Mouse (Mus musculus): Measurements from ENCODE around the gene S100a16.

The S100a16 gene

DNA sequence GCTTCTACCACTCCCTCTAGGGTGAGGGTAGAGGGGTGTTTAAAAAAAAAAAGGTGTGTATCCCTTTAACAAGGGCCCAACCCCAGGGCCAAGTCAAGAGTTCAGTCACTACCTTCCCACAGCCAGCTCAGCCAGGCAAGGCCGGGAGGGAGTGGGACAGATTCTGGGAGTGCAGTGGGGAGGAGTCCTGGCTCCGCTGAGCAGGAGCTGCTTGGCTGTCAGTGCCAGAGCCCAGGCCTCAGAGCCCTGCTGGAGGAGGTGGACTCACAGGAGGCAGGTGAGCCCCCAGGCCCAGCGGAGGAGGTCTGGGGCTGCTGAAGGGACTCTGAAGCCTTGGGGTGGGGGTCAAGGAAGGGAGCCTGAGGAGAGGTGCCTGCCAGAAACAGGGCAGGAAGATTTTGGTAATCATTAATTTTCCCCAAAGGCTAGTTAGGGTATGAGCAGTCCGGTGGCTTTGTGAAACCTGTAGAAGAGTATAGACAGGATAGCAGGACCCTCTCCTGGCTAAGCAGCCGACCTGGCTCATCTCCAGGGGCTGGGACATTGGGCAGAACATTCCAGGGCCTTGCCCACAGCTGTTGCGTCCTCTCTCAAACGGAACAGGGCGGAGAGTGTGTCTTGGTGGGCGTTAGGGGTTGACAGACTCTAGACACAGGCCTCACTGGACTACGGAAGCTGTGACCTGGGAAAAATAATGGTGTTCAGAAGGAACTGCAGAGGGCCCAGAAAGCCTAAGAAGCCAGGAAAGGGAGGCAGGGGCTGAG lies at the start of gene S100a16:
Gene S100a16, plus strand, starts transcription at position 114 of the 764 bp plus-strand sequence.
- DNase-seq (ENCODE audit: low read depth in 1 of 2, low spot score in 2 of 2): no peak

DNA sequence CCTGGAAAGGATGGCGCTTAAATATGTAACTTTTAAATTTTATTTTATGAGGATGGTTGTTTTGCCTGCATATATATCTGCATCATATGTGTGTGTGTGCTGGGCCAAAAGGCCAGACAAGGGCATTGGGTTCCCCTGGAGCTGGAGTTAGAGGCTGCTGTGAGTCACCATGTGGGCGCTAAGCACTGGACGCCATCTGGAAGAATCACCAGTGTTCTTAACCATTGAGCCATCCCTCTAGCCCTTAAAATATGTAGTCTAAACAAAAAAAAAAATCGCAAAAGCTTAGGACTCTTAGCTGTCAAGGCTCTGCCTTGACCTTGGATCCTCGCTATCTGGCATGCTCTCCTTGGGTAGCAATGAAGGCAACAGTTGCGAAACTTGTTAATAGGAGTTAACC lies 48.5 kb upstream of the S100a16 start:
- DNase-seq (ENCODE audit: low read depth in 1 of 2, low spot score in 2 of 2): no peak

DNA sequence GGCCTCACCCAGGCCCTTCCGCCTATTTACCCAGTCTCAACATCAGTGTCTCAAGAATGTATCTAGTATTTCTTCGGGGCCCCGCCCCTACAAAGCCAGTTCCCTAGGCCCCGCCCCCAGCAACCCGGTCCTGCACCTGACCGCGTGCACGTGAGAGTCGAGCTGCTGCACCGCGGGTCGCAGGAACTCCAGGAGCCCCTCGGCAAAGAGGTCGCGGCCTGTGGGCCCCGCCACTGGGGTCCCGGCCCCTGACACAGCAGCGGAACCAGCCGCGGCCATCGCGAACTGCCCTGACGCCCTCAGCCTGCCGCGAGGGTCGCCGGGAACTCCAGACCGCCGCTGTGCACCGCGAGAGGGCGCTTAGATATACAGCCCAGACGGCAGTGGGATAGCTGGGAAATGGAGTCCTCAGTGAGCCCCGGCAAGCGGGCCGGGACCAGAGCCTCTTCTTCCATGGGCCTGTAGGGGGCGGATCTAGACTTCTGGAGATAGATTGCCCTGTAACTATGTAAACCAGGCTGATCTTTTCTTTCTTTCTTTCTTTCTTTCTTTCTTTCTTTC lies 46.3 kb upstream of the S100a16 start, which contains the start of gene Snapin:
Gene Snapin, minus strand, starts transcription at position 338 of the 561 bp plus-strand sequence.
- peak; percentile 91 to 95 for DNase-seq (ENCODE audit: low read depth in 1 of 2, low spot score in 2 of 2)

DNA sequence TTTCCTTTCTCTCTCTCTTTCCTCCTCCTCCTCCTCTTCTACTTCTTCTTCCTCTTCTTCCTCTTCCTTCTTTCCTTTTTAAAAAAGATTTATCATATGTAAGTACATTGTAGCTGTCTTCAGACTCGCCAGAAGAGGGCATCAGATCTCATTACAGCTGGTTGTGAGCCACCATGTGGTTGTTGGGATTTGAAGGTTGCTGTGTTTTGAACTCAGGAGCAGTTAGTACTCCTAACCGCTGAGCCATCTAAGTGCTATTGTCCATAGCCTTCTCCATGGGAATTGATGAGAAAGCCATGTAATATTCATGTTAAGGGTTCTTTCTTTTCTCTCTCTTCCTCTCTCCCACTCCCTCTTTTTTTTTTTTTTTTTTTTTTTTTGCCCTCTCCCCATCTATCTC lies 45.7 kb upstream of the S100a16 start:
- DNase-seq (ENCODE audit: low read depth in 1 of 2, low spot score in 2 of 2): peak in 1 of 2 experiments; percentile 24

DNA sequence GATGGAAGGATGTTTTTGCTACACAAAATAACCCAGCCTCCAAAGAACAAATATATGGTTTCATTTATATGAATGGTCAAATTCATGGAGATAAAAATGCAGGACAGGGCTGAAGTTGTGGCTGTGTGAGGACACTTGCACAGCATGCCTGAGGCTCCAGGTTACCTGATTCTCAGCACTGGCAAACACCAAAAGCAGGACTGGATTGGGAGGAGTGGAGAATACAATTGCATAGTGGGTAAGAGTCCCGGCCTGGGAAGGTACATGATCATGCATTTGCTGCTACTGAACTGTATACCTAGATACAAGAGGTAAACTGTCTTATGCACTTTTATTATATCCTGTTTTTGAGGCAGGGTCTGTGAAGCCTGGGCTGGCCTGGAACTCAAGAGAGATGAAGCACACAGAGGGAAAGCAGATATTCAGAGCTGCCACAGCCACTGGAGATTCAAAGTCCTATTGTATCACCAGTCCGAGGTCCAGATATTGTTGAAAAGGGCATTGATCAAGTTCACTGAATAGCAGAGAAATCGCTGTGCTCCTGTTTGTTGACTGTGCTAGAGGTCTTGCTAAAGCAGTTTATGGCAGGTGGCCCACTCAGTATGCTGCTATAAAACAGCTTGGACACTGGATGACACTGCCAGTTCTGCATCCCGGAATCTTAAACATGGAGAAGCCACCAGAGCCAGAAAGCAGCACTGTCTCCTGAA lies 43.1 kb upstream of the S100a16 start:
- no peak for DNase-seq (ENCODE audit: low read depth in 1 of 2, low spot score in 2 of 2)

DNA sequence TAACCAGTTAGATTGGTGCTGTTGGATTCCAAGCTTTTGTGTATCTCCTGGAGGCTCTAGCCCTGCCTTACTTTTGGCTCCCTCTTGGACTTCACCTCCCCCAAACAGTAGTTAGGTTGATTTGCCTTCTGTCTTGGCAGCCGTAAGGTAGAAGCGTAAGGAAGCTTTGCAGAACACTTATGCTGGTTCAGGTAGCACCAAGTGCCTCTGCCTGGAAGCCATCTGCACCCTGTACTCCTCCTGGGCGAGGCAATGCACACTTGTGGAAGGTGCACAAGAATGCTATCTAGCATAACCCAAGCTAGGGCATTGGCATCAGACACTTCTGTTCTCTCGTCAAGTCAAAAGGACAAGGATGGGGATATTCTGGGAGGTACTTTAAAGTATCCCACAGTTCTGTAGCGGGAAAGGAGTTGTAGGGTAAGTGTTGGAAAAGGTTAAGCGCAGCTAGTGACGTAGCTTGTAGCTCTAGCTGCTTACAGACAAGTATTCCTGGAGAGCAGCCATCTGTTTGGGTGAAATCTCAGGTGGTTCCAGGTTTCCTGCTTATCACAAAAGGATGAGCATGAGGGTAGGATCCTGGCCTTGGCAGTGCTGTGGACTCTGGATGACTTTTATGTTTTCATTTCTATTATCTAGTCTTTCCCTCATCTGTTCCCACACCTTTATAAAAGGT lies 41.1 kb upstream of the S100a16 start:
- DNase-seq (ENCODE audit: low read depth in 1 of 2, low spot score in 2 of 2): no peak

DNA sequence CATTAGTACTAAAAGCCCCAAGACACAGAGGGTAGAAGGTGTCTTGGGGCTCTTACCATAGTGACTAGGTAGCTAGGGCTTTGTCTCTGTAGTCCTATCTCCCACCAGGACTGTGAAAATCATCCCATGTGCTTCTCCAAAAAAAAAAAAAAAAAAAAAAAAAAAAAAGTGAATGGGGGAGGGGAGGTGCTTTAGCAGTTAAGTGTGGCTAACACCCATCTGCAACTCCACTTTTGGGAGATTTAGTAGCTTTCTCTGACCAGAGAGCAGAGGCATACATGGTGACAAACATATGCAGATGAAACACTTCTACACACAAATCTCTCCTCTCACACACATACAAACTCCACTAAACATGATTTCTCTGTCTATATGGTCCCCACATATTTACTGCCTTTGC lies 39.5 kb upstream of the S100a16 start:
- no peak for DNase-seq (ENCODE audit: low read depth in 1 of 2, low spot score in 2 of 2)

DNA sequence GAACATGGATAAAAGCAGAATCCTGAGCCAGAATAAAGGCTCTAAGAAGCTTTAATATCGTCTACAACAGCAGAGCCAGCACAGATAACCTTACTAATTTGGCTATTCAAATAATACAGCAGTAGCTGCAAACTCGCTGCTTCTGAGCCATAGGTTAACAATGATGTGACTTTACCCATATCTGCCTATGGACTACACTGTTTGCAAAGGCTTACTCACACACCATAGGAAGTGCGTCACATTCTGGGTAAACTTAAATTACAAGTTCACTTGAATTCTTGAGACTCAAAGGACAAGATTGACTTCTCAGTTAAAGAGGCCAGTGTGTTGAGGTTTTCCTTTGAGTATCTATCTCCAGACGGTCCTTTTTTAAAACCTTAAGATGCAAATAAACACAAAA lies 33.6 kb upstream of the S100a16 start:
- DNase-seq (ENCODE audit: low read depth in 1 of 2, low spot score in 2 of 2): no peak

DNA sequence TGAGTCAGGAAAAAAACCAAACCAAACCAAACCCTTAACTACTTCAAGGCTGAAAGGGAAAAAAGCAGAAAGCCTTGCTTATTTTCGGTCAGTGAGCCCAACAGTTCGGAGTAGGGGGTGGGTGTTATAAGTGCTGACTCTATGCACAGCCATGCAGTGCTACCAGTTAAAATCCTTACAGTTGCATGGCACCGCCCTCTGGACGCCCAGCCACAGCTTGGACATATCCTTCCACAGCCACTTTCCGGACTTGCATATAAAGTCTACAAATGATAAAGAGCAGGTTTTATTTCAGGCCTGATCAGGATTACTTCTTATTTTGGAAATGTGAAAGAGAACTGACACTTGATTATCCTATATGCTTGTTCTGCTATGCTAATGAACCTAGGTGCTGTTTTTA lies 31.8 kb upstream of the S100a16 start:
- DNase-seq (ENCODE audit: low read depth in 1 of 2, low spot score in 2 of 2): no peak

DNA sequence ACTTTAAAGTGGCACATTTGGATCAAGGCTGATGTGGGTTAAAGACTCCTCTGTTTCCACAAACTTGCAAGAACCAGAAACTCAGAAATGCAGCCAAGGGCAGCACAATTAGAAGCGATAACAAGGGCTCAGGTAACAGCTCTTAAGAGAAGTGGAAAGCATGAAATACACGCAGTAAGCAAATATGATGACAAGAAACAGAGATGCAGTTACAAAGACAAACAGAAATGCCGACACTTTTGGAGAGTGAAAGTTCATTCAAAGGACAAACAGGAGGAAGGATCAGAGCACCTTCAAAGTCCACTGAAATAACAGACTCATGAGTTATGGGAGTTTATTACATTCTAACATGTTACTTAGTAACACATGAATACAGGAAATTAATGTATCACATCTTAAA lies 30.7 kb upstream of the S100a16 start:
- DNase-seq (ENCODE audit: low read depth in 1 of 2, low spot score in 2 of 2): no peak

DNA sequence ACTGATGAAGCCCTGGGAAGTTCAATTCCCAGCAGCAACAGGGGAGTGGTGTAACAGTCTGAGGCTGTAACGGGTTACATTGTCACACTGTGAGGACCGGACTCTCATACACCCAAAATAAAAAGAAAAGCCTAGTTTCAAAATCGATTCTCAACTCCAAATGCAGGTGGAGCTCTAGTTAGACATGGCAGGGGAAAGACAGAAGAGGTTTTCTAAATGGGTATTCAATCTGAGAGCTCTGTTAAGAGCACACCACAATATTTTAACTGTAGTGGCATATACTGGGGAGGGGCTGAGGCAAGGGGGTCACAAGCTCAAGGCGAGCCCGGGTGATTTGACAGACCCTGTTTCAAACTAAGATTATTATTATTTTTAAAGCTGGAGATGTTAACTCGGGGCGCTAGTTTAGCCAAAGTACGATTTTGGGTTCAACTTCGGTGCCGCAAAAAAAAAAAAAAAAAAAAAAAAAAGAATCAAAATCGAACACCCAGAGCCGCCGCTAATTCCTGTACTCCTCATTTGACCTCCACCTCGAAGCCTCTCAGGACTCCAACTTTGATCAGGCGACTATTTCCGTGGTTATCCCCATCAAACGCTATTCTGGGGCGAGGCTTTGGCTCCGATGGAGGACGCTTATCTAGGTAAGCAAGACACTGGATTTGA lies 28.6 kb upstream of the S100a16 start:
- DNase-seq (ENCODE audit: low read depth in 1 of 2, low spot score in 2 of 2): no peak

DNA sequence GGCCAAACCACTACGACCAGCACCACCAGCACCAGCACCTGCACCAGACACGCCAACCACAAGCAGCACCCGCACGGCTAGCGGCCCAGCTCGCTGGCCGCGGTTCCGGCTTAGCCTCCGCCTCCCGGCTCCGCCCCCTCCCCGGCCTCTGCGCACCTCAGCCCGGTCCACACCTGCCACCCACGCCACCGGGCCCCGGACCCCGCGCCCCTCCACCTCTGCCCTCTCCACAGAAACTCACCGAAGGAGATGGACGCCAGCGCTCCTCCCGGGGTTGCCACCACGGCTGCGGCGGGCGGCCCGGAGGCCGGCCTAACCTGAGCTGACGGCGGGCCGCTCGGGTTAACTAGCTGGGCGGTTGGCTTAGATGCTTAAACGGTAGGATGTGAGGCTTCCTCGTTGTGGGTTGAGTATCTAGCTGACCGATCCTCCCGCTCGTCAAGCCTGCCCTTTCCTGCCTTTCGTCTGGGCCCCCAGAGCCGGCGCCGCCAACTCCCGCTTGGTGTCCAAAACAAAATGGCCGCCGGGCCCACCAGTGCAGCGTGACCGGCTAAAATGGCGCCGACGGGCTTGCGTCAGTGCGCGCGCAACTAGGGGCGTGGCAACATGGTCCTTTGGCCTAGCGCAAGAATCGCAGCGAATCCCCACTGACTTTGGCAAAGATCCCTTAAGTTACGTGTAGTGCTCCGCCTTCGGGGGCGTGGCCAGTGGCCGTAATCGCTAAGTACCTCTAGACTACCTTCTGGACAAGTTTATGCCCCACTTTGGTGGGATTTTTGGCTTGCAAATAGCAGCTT lies 27.9 kb upstream of the S100a16 start, which contains the start of gene Chtop:
Gene Chtop, minus strand, starts transcription at position 549 of the 797 bp plus-strand sequence.
- DNase-seq (ENCODE audit: low read depth in 1 of 2, low spot score in 2 of 2): peak; percentile 99

DNA sequence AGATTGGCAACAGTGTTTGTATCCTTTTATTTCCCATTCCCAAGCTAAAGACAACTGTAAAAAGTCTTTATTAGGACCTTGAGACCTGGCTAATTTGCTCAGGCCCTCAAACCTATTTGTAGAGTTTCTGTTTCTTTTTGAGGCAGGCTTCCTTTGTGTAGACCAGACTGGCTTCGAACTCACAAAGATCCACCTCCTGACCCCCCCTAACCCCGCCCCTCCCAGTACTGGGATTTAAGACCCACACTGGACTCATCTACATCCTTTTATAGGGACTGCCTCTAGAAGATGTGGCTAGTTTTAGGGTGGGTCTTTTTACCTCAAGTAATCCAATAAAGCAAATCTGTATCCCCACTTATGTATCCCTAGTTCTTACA lies 27.3 kb upstream of the S100a16 start:
- no peak for DNase-seq (ENCODE audit: low read depth in 1 of 2, low spot score in 2 of 2)

DNA sequence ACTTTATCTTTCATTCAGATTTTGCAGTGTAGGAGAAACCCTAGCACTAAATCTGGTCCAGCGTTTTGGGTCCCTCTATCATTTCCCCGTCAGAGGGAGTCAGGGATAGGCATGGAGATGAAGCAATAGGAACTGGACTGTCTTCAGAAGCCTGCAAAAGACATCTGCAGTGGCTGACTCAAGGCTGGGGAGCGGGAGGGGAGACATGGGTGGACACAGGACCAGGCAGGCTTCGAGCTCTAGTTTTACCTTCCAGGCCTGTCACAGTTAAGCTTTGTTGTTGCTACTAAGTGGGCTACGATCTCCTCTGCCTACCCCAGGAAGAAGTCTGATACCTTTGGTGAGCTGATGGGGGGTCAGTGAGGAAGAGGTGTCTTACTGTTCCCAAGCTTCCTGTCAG lies 24.8 kb upstream of the S100a16 start:
- DNase-seq (ENCODE audit: low read depth in 1 of 2, low spot score in 2 of 2): no peak

DNA sequence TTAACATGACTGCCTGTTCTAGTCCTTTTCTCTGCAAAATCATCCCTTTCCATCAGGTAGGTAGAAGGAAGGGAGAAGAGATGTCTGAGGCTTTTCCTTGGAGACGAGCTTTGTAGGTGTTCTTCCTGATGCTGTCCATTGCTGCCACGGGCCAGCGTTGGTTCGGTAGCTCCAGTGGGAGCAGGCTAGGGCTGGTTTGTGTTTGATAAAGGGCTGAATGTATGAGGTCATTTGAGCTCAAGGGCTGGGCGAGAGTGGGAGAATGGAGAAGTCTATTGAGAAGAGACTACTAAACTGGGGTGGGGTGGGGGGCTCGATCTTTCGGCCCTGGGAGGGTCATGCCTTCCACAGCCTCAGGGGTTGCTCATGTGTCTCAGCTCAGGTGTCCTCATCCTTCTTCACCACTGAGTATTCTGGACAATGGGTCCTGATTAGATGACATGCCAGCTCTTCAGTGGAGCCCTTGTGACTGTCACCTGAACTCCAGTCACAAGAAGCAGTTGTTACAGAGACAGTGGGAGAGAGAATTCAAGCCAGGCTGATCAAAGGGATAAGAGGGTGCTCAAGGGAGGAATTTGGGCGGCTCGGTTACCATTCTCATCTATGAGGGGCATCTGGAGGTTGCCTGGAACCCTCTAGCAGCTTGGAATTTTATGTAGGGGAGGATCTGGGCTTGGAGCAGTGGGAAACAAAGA lies 24.0 kb upstream of the S100a16 start:
- no peak for DNase-seq (ENCODE audit: low read depth in 1 of 2, low spot score in 2 of 2)

DNA sequence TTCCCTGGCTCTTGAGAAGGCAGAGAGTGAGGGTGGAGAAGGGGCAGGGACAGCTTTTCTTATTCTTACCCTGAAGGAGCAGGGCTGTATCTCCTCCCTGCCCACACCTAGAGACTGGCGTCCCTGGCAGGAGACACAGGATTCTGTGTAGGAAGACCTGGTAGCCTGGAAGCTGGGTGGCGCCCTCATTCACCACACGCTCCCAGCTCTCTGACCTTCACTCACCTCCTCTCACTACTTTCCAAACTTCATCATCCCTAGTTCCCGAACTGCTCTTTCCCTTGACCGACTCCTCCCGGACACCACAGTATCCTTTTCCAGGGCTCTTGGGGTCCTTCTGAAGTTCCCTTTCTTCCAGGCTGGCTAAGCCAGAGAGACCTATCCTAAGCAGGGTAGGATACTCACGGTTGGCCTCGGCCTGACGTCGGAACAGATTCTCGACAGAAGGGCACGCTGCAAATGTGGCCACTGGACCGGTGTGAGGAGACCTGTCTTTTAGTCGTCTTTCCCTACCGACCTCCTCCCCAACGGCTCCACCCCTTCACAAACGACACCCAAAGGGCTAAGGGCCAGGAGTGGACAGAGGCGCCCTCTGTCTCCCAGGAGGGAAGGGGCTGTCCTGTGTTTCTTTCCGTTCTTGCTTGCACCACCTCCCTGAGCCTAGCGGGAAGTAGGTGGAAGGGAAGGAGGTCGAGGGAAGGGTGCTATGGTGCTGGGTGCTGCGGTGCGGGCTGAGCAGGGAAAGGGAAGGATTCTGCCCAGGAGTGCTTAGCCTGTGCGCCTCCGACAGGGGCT lies 23.1 kb upstream of the S100a16 start, which contains the start of the genes S100a1 and S100a13:
Gene S100a1, minus strand, starts transcription at position 597 of the 795 bp plus-strand sequence.
Gene S100a13, plus strand, starts transcription at position 640 of the 795 bp plus-strand sequence.
- peak in 1 of 2 experiments; percentile 35 for DNase-seq (ENCODE audit: low read depth in 1 of 2, low spot score in 2 of 2)

DNA sequence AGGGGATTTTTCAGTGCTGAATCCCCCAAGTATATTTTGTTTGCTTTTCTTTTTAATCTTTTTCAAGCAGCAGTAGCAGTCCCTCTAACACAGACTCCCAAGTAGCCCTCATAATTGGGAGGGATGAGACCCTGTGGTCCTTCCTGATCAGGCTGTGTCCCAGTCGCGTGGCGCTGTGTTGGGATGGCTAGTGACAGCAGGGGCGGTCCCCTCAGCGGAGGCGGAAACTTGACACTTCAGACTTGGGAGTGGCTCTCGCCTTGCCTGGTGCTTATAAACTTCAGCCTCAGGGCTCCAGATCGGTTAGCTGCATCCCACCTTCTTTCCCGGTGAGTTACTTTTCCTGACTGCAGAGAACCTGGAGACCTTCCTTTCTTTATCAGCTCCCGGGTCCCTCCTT lies 22.4 kb upstream of the S100a16 start:
- DNase-seq (ENCODE audit: low read depth in 1 of 2, low spot score in 2 of 2): no peak

DNA sequence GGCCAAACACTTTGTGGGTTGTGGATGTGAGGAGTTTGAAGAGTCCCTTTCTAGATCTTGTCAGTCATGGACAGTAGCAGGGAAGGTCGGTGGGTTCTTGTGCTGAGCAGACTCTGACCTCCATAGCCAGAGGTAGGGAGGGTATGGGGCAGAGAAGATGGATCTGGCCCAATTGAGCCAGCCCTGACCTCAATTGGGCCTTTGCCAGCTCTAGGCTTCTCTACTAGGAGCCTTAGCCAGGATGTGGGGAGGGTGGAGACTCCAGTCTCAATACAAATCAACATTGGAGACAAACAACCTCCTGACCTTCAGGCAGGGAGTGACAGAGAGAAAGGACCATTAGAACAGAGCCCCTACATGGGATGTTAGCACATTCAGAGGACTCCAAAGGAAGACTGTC lies 21.8 kb upstream of the S100a16 start:
- no peak for DNase-seq (ENCODE audit: low read depth in 1 of 2, low spot score in 2 of 2)

DNA sequence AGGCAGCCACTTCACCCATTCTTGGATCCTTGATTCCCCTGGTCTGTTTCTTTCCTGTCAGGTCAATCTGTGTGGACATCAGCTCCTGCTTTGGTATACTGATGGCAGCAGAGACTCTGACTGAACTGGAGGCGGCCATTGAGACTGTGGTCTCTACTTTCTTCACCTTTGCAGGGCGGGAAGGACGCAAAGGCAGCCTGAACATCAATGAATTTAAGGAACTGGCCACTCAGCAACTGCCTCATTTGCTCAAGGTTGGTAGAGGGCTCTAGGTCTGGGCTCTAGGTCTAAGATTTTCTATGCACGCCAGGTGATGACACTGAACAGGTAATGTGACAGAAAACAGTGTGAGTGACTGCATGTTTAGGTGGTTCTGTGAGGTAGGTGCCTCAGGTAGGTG lies 21.3 kb upstream of the S100a16 start:
- DNase-seq (ENCODE audit: low read depth in 1 of 2, low spot score in 2 of 2): no peak
